Mouse (Mus musculus) stomach, embryonic 14.5 days (tissue): ENCODE data around the gene Spen. TPM values are rescaled to one million over a fixed set of nuclear protein-coding genes. Genes with fewer than 3 reads are reported as not detected.
A peak's percentile ranks its signal among the peaks of the same experiment; 100 is the strongest.

ENCODE experiments used
- ATAC-seq: fragments of 200-750 bp; cut with Nextera tagmentation; 2 replicates; pipeline ENCODE4 v1.8.0; 2017; ENCODE audit warnings: low read depth, moderate TSS enrichment; ENCODE audit not compliant: insufficient number of reproducible peaks, insufficient read depth, low FRiP score
- H3K27ac ChIP-seq: fragments of 300-500 bp; sonication (generic); 2 replicates; pipeline ENCODE4 v1.5.1; 2014; ENCODE audit warnings: mild to moderate bottlenecking, low read length, moderate library complexity, mixed read lengths
- H3K27me3 ChIP-seq: fragments of 300-500 bp; sonication (generic); 2 replicates; pipeline ENCODE4 v1.6.1; 2014; ENCODE audit warnings: low read length, control low read depth, mixed read lengths; ENCODE audit not compliant: control insufficient read depth, insufficient read depth
- H3K36me3 ChIP-seq: fragments of 300-500 bp; sonication (generic); 2 replicates; pipeline ENCODE4 v1.6.1; 2014; ENCODE audit warnings: mild to moderate bottlenecking, control low read depth, low read length, moderate library complexity, mixed read lengths; ENCODE audit not compliant: control insufficient read depth, insufficient read depth
- H3K4me1 ChIP-seq: fragments of 300-500 bp; sonication (generic); 2 replicates; pipeline ENCODE4 v1.6.1; 2014; ENCODE audit warnings: low read length, control low read depth, mixed read lengths; ENCODE audit not compliant: control insufficient read depth, insufficient read depth
- H3K4me2 ChIP-seq: fragments of 300-500 bp; sonication (generic); replicated peaks from 2 replicates; pipeline ENCODE4 v1.6.1; 2014; ENCODE audit warnings: low read depth, low read length, control low read depth
- H3K4me3 ChIP-seq: fragments of 300-500 bp; sonication (generic); 2 replicates; pipeline ENCODE4 v1.5.1; 2014; ENCODE audit warnings: low read depth, low read length, control low read depth
- H3K9ac ChIP-seq: fragments of 300-500 bp; sonication (generic); replicated peaks from 2 replicates; pipeline ENCODE4 v1.6.1; 2014; ENCODE audit warnings: low read depth, mild to moderate bottlenecking, control low read depth, low read length, moderate library complexity, mixed read lengths
- H3K9me3 ChIP-seq: fragments of 300-500 bp; sonication (generic); 2 replicates; pipeline ENCODE4 v1.6.1; 2016; ENCODE audit warnings: low read depth, low read length, control low read depth; ENCODE audit not compliant: control insufficient read depth
- WGBS: fragments of 180-500 bp; shearing (Covaris S2); extraction: QIAGEN DNeasy Blood & Tissue Kit; methylation state at CpG from one replicate; pipeline ENCODE4 v1.1.7; 2014; 5-methylcytosine and 5-hydroxymethylcytosine counted together
- polyA plus RNA-seq: library from polyadenylated mRNA; unstranded; fragments of >200 nt; fragmentation: Nextera tagmentation; extraction: Ambion mirVana; gene quantifications from 2 replicates; pipeline ENCODE4 v1.2.1, GENCODE M21; 2014

The Spen gene
- polyA plus RNA-seq, 1 experiment from 2014 or later, result 16.9 TPM

- 73% methylated on average over 6 of the region's 6 CpGs for WGBS
- Histone ChIP-seq H3K9me3 (no peaks in the 10 kb centered on the region), H3K4me1 (peaks cover 17% of the 10 kb centered on the region), H3K9ac (no peak overlapping the region), H3K4me2 (no peak overlapping the region), H3K4me3 (no peak overlapping the region), H3K27ac (no peak overlapping the region), H3K36me3 (no peaks in the 10 kb centered on the region), H3K27me3 (no peaks in the 10 kb centered on the region)
- no peak for ATAC-seq
Observed at GRCm38 (mm10) chr4:141429381-141429780, 109.0 kb downstream of the Spen start.

GRCm38 (mm10) chr4:141427921-141428320 is 110.5 kb downstream of the Spen start:
- 86% methylated on average over 13 of the region's 13 CpGs for WGBS
- Histone ChIP-seq H3K9me3 (no peaks in the 10 kb centered on the region), H3K9ac (no peak overlapping the region), H3K27me3 (no peaks in the 10 kb centered on the region), H3K36me3 (no peaks in the 10 kb centered on the region), H3K4me2 (no peak overlapping the region), H3K4me3 (no peak overlapping the region), H3K27ac (no peak overlapping the region), H3K4me1 (peaks cover 17% of the 10 kb centered on the region)
- no peak for ATAC-seq

GRCm38 (mm10) chr4:141426796-141427745 is 111.3 kb downstream of the Spen start:
- peaks cover 17% of the 10 kb centered on the region for H3K4me1 ChIP-seq
- WGBS, result 62% methylated on average over 10 of the region's 10 CpGs
- no peak overlapping the region for H3K4me3 ChIP-seq
- H3K36me3 ChIP-seq, result no peaks in the 10 kb centered on the region
- no peak overlapping the region for H3K4me2 ChIP-seq
- ATAC-seq, result no peak
- H3K9me3 ChIP-seq, result no peaks in the 10 kb centered on the region
- no peak overlapping the region for H3K9ac ChIP-seq
- no peak overlapping the region for H3K27ac ChIP-seq
- no peaks in the 10 kb centered on the region for H3K27me3 ChIP-seq

- H3K9me3 ChIP-seq, result no peaks in the 10 kb centered on the region
- peaks cover 25% of the 10 kb centered on the region for H3K4me1 ChIP-seq
- peak overlapping the region; percentile 84 for H3K4me2 ChIP-seq
- H3K9ac ChIP-seq, result no peak overlapping the region
- H3K27ac ChIP-seq, result peak overlapping the region; percentile 27; the same call in 1 of the 2 replicates
- no peaks in the 10 kb centered on the region for H3K27me3 ChIP-seq
- WGBS, result 3% methylated on average over 36 of the region's 36 CpGs
- H3K36me3 ChIP-seq, result no peaks in the 10 kb centered on the region
- peak; percentile 75 for ATAC-seq
- H3K4me3 ChIP-seq, result peak overlapping the region; percentile 33
Observed at GRCm38 (mm10) chr4:141425484-141426479, 112.6 kb downstream of the Spen start.

GRCm38 (mm10) chr4:141423691-141424431 is 114.5 kb downstream of the Spen start:
- no peak overlapping the region for H3K4me2 ChIP-seq
- no peaks in the 10 kb centered on the region for H3K36me3 ChIP-seq
- 86% methylated on average over 13 of the region's 13 CpGs for WGBS
- H3K27me3 ChIP-seq, result no peaks in the 10 kb centered on the region
- H3K4me3 ChIP-seq, result no peak overlapping the region
- no peak overlapping the region for H3K9ac ChIP-seq
- no peak overlapping the region for H3K27ac ChIP-seq
- H3K4me1 ChIP-seq, result peaks cover 33% of the 10 kb centered on the region
- no peaks in the 10 kb centered on the region for H3K9me3 ChIP-seq
- no peak for ATAC-seq

GRCm38 (mm10) chr4:141423288-141423687 is 115.1 kb downstream of the Spen start:
- H3K27me3 ChIP-seq, result no peaks in the 10 kb centered on the region
- no peak overlapping the region for H3K4me3 ChIP-seq
- no peak overlapping the region for H3K9ac ChIP-seq
- no peak overlapping the region for H3K4me2 ChIP-seq
- no peak for ATAC-seq
- H3K4me1 ChIP-seq, result peaks cover 33% of the 10 kb centered on the region
- no peak overlapping the region for H3K27ac ChIP-seq
- no peaks in the 10 kb centered on the region for H3K36me3 ChIP-seq
- H3K9me3 ChIP-seq, result no peaks in the 10 kb centered on the region
- WGBS, result 87% methylated on average over 5 of the region's 5 CpGs

- Histone ChIP-seq H3K4me2 (peak overlapping the region; percentile 4; the same call in 1 of the 2 replicates), H3K9ac (no peak overlapping the region), H3K9me3 (no peaks in the 10 kb centered on the region), H3K4me3 (no peak overlapping the region), H3K36me3 (no peaks in the 10 kb centered on the region), H3K27me3 (no peaks in the 10 kb centered on the region), H3K27ac (no peak overlapping the region), H3K4me1 (peaks cover 33% of the 10 kb centered on the region)
- ATAC-seq, result no peak
- 77% methylated on average over 5 of the region's 5 CpGs for whole genome bisulfite sequencing
Observed at GRCm38 (mm10) chr4:141422841-141423240, 115.6 kb downstream of the Spen start.
